Mouse (Mus musculus) right cerebral cortex, adult 2 months (tissue): Measurements from ENCODE around the gene Nol11.

Experiments used
- DNase-seq, 2 experiments: peaks; one replicate each; pipeline ENCODE4 v3.0.0; 2021 to 2022; ENCODE audit warnings: low spot score in 2 of 2

The Nol11 gene

DNA sequence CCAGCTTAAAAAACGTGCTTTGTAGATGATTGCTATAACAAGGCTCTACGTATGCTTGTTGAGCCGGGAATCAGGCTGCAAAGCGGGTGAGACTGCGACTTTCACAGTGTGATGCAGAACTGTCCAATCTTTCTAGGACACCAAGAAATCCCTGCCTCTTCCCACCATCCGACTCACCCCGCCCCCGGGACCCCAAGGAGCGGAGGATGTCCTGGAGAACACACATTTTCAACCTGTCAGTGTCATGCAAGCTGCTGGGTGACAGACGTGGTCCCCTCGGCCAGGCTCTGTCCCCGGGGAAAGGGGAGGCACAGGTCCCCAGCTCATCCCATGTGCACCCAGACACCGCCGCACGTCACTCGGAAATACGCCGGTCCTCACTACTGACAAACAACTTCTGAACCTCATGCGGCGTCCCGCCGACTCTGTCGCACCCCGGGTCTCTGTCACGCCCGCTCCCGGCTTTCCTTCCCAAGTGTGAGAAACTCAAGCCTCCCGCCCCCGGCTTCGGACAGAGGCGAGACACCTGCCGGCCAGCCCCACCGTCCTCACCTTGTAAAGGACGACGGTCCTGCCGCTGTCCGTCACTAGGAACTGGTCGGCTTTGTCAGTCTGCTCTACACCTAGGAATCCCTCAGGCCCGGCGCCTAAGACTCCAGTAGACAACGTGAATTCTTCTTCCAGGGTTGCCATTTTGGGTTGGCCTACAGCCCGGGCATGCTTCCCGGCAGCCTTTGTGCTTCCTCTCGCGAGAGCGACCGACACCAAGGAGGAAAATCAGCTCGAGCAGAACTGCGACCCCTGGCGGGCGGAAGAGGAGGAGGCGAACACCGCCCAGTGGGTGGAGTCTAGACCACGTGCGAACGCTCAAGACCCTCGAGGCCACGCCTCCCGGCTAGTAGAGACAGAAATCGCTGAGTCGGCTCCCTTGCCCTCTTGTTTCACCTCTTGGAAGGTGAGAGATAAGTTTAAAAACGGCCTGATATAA is at the start of gene Nol11:
TSS of gene Nol11 (minus strand) at position 817 of the 988 bp plus-strand sequence.
- peak; percentile 99 to 100 for DNase-seq

- no peak for DNase-seq
These were observed 49.3 kb upstream of the Nol11 start for GRCm38 (mm10) chr11:107238506-107238905.

DNA sequence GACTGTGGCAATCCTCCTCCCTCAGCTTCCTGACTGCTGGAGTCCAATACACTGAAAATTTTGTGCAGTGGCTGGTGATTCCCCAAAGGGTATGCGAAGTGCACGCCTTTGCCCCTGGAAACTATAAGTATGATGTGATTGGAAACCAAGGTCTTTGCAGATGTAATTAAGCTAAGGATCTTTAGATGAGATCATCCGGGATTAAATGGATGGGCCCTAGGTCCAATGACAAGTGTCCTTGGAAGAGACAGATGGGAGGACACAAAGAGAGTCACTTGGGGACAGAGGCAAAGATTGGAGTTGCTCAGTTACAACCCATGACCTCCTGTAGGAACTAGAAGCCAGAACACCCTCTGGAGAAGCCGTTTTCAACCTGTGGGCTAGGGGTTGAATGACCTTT is 48.4 kb upstream of the Nol11 start:
- DNase-seq = no peak

- DNase-seq = no peak
These were observed 44.2 kb upstream of the Nol11 start for GRCm38 (mm10) chr11:107233252-107233890.

DNA sequence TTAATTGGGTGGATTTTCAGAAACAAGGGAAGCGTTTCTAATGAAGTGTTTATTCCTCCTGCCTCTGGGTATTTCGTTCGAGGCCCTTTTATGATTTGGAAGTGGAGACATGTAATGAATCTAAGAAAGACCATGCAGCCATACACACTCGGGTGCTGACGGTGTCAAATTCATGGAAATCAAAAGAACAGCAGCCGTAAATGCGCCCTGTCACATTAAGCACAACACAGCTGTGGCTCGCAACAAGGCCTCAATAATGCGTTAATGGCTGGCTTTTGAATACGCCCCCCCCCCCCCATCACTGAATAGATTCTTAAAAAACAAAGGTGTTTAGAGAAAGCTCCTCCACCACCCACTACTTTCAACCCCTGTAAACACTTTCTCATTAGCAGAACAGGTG is 40.9 kb upstream of the Nol11 start:
- DNase-seq = no peak

GRCm38 (mm10) chr11:107226431-107226830 is 37.2 kb upstream of the Nol11 start:
- no peak for DNase-seq

DNA sequence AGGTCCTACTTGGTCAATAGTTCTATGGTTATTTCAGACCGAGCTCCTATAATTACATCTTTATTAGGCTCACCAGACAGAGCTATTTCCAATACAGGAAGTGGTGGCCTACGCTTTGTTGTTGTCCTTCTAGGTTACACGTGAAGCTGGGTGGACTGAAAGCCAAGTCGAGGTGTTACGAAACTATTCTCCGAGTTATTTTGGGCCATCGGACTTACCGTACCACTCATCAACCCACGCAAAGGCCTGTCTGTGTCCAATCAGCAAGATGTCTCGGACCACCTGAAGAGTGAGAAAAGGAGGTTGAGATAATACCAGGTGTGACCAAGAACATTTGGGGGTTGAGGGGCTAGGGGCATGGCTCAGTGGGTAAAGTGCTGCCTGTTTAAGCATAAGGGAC is 36.8 kb upstream of the Nol11 start:
- DNase-seq = no peak

DNA sequence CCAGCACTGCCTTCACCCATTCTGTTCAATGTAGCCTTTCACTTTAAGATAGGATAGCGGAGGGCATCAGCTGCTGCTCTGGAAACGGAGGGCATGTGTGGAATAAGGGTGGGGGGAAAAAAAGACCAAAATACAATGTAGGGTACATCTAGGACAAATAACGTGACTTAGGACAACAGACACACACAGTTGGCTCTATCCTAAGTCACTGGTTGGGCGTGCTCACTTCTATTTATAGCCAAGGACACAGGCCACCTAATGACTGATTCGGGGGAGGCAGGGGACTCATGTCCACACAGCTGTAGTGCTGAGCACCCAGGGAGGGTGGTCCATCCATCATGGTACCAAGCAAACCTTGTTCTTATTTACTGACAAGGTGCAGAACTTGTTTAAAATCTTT is 36.1 kb upstream of the Nol11 start:
- no peak for DNase-seq

DNA sequence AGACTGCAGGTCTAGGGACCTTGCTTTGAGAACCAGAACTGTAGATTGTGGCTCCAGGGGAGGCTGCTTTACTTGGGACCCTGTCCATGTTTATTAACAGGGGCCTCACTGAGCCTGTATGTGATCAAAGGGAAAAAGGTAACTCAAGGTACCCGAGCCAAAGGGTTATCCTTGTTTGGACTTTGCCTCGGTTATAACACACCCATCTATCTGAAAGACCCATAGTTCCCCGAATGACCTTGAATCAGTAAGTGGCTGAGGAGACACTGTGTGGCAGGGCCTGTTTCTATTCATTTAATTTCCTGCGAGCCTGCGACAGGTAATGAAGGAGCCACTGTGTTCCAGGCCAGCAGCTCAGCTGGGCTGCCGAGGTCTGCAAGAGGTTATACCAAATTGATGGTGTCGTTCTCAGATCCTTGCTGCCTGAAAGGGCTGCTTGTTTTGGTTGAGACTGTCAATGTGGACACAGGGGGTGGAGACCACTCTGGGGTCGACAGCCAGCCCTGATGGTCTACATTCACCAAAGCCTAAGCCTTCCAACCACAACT is 34.6 kb upstream of the Nol11 start:
- no peak for DNase-seq

- DNase-seq = no peak
These were observed 34.0 kb upstream of the Nol11 start for GRCm38 (mm10) chr11:107223169-107223561.

- DNase-seq = no peak
These were observed 33.5 kb upstream of the Nol11 start for GRCm38 (mm10) chr11:107222531-107223168.

- DNase-seq = no peak
These were observed 25.9 kb upstream of the Nol11 start for GRCm38 (mm10) chr11:107215111-107215510.

GRCm38 (mm10) chr11:107213745-107214144 is 24.6 kb upstream of the Nol11 start:
- DNase-seq = peak in 1 of 2 experiments; percentile 20

DNA sequence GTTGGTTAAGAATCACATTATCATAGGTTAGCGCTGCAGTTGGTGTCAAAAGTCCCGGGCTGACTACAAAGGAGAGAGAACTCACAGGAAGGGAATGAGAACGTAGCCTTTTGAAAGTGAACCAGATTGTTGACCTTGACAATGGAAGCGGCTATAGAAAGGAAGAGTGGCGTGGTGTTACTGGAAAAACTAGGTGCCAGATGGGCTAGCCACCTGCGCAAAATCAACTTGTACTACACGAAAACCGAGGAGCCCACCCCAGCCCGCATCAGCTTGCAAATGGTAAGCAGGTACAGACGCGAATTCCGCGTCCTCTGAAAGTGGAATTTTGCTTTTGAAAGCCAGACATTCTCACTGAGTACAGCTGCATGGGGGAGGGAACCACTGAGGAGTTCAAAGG is 20.6 kb upstream of the Nol11 start:
- no peak for DNase-seq

DNA sequence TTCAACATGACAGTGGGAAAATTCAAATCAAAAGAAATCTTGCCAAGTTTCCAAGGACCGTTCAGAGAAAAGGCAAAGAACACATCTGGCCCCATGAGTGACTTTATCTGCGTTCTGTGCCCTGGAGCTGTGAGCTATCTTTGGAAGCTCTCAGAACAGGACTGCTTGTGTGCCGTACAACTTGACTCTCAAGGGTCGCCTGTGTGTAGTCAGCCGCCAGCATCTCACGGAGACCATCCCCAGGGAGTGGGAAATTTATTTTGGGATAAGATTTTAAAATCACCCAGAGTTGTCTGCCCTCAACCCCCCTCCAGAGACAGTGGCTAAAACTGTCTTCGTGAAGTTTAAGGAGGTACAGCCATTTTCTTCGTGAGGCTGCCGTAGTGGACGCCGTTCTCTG is 12.6 kb upstream of the Nol11 start:
- no peak for DNase-seq

DNA sequence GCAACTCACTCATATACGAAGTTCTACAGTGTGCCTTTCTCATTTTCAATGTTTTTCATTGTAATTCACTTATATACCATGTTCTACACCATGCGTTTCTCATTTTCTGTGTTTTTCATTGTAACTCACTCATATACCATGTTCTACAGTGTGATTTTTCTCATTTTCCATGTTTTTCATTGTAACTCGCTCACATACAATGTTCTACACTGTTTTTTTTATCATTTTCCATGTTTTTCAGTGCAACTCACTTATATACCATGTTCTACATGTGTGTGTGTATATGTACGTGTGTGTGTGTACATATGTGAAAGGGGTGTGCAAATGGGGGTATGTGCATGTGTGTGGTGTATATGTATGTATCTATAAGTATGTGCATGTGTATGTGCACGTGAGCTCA is 10.1 kb upstream of the Nol11 start:
- DNase-seq = no peak

DNA sequence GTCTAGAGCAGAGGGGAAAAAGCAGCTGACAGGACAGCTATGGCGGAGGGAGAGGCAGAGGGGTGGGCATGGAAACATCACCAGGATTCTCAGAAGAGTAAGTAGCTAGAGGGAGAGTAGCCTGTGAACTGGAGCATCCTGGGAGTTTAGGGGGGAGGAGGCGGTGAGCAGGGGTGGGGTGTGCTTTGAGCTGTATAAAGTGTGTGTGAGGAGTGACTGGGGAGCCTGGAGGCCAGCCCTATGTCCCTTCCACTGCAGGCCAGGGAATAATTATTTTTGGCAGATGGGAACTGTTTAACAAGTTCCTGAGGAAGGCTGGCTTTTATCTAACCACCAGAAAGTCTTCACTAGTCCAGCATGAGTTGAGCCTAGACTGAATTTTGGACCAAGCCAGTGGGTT is 6.2 kb upstream of the Nol11 start:
- DNase-seq = no peak

- peak in 1 of 2 experiments; percentile 7 for DNase-seq
These were observed 1.2 kb upstream of the Nol11 start for GRCm38 (mm10) chr11:107190376-107190775.

- DNase-seq = no peak
These were observed 5.4 kb downstream of the Nol11 start for GRCm38 (mm10) chr11:107183777-107184176.

- no peak for DNase-seq
These were observed 28.0 kb downstream of the Nol11 start for GRCm38 (mm10) chr11:107161215-107161614.

DNA sequence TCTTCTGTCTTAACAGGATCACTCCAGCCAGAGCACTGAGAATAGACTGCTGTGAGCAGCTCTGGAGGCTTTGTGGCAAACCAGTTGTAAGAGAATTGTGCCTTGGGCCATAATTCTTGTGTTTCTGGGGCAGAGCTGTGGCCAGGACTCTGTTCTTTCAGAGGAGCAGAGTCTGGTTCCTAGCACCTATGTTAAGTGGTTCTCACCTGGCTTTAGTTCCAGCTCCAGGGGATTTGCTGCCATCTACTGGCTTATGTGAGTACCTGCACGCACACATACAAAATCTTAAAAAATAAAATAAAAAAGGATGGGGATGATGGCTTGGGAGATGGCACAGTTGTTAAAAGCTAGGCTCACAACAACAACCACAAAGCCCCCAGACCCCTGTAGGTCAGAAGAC is 30.1 kb downstream of the Nol11 start:
- no peak for DNase-seq

- no peak for DNase-seq
These were observed 32.1 kb downstream of the Nol11 start for GRCm38 (mm10) chr11:107156977-107157642.
